Mouse (Mus musculus): ENCODE measurements around the gene Wdr60. TPM values are rescaled to one million over a fixed set of nuclear protein-coding genes. Genes with fewer than 3 reads are reported as not detected.

Wdr60 gene
- total RNA-seq, 2 experiments from 2014 or later: 0.40 TPM; not detected in 1

GRCm38 (mm10) chr12:116270538-116270937, 7.7 kb upstream of the Wdr60 start:
- ATAC-seq (ENCODE audit: poor library complexity, severe bottlenecking): no peak

GRCm38 (mm10) chr12:116269450-116269849, 6.6 kb upstream of the Wdr60 start:
- peak; percentile 98 for ATAC-seq (ENCODE audit: poor library complexity, severe bottlenecking)

GRCm38 (mm10) chr12:116265275-116265674, 2.5 kb upstream of the Wdr60 start:
- no peak for ATAC-seq (ENCODE audit: poor library complexity, severe bottlenecking)

GRCm38 (mm10) chr12:116264756-116265155, 1.9 kb upstream of the Wdr60 start:
- no peak for ATAC-seq (ENCODE audit: poor library complexity, severe bottlenecking)

- no peak for ATAC-seq (ENCODE audit: poor library complexity, severe bottlenecking)
Observed at GRCm38 (mm10) chr12:116258321-116258720, 4.5 kb downstream of the Wdr60 start.

- no peak for ATAC-seq (ENCODE audit: poor library complexity, severe bottlenecking)
Observed at GRCm38 (mm10) chr12:116255636-116256035, 7.2 kb downstream of the Wdr60 start.

- ATAC-seq (ENCODE audit: poor library complexity, severe bottlenecking): peak; percentile 59
Observed at GRCm38 (mm10) chr12:116254652-116255051, 8.2 kb downstream of the Wdr60 start.

GRCm38 (mm10) chr12:116244601-116245000, 18.2 kb downstream of the Wdr60 start:
- ATAC-seq (ENCODE audit: poor library complexity, severe bottlenecking): no peak

- no peak for ATAC-seq (ENCODE audit: poor library complexity, severe bottlenecking)
Observed at GRCm38 (mm10) chr12:116238803-116239202, 24.0 kb downstream of the Wdr60 start.

- ATAC-seq (ENCODE audit: poor library complexity, severe bottlenecking): no peak
Observed at GRCm38 (mm10) chr12:116238370-116238769, 24.5 kb downstream of the Wdr60 start.

GRCm38 (mm10) chr12:116236658-116237057, 26.2 kb downstream of the Wdr60 start:
- ATAC-seq (ENCODE audit: poor library complexity, severe bottlenecking): no peak

GRCm38 (mm10) chr12:116235356-116235755, 27.5 kb downstream of the Wdr60 start:
- 0 out of 2 replicates have a peak, but pooled peaks have one; percentile 35 for ATAC-seq (ENCODE audit: poor library complexity, severe bottlenecking)

GRCm38 (mm10) chr12:116232061-116232460, 30.8 kb downstream of the Wdr60 start:
- no peak for ATAC-seq (ENCODE audit: poor library complexity, severe bottlenecking)

- no peak for ATAC-seq (ENCODE audit: poor library complexity, severe bottlenecking)
Observed at GRCm38 (mm10) chr12:116231612-116232011, 31.2 kb downstream of the Wdr60 start.

- ATAC-seq (ENCODE audit: poor library complexity, severe bottlenecking): no peak
Observed at GRCm38 (mm10) chr12:116229451-116229850, 33.4 kb downstream of the Wdr60 start.

GRCm38 (mm10) chr12:116226289-116227057, 36.3 kb downstream of the Wdr60 start:
- peak; percentile 85 for ATAC-seq (ENCODE audit: poor library complexity, severe bottlenecking)

- ATAC-seq (ENCODE audit: poor library complexity, severe bottlenecking): no peak
Observed at GRCm38 (mm10) chr12:116223107-116223506, 39.7 kb downstream of the Wdr60 start.

GRCm38 (mm10) chr12:116207486-116207885, 55.3 kb downstream of the Wdr60 start:
- ATAC-seq (ENCODE audit: poor library complexity, severe bottlenecking): no peak

GRCm38 (mm10) chr12:116205726-116206125, 57.1 kb downstream of the Wdr60 start:
- no peak for ATAC-seq (ENCODE audit: poor library complexity, severe bottlenecking)

- ATAC-seq (ENCODE audit: poor library complexity, severe bottlenecking): peak; percentile 97
Observed at GRCm38 (mm10) chr12:116202176-116202981, 60.4 kb downstream of the Wdr60 start.

GRCm38 (mm10) chr12:116198791-116199190, 64.0 kb downstream of the Wdr60 start:
- no peak for ATAC-seq (ENCODE audit: poor library complexity, severe bottlenecking)

GRCm38 (mm10) chr12:116196221-116196620, 66.6 kb downstream of the Wdr60 start:
- no peak for ATAC-seq (ENCODE audit: poor library complexity, severe bottlenecking)
